ENCODE assay signal across 18 mouse cellular contexts in the genomic region with DNA sequence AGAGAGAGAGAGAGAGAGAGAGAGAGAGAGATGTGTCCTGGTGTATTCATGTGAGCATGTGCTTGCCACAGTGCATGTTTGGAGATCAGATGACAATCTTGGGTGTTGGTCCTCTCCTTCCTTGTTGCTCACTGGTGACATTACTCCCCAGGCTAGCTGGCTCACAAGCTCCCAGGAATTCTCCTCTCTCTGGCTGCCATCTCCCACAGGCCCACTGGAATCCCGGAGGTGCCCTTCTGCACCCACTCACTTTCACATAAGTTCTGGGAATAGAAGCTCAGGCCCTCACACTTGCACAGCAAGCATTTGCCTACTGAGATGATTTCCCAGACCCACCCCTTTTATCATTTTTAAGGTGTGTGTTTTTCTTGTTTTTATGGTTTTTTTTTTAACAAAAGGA. TPM values are rescaled to one million over a fixed set of nuclear protein-coding genes. Genes with fewer than 3 reads are reported as not detected.
DNase-seq lines count a peak whose midpoint lies in the region; TF ChIP-seq lines count a peak whose summit lies in the region.
"Had no signal": no experiment of that assay in that cellular context is flagged by ENCODE, and none has a peak within 500 bp of the region (broad histone marks: within the 10 kb centered on the region; RNA-seq: fewer than 3 reads in every experiment).

No protein-coding gene starts in this region.

- no peak for TF ChIP-seq POLR2A in heart, adult 2 months (IDR thresholded peaks at IDR 0.05; ENCODE audit: insufficient read depth, low read depth, low read length)
- no peak for TF ChIP-seq POLR2A in cerebellum, adult 2 months (IDR thresholded peaks at IDR 0.05; ENCODE audit: borderline replicate concordance, insufficient read depth, low read length)

- H3K4me3 ChIP-seq in heart, adult 2 months, result no peak overlapping the region
- H3K4me3 ChIP-seq in cerebellum, adult 2 months (replicated peaks; ENCODE audit: insufficient read depth, low read depth, low read length), result no peak overlapping the region
- H3K4me3 ChIP-seq: embryonic facial prominence, embryonic 10.5 days; forebrain, embryonic 13.5 days; heart, embryonic 15.5 days; hindbrain, embryonic 10.5 days; hindbrain, embryonic 15.5 days had no signal

- peak; percentile 52 for DNase-seq in heart, adult 11 months
- no peak for DNase-seq in heart, adult 2 months
- peak; percentile 25 to 29 for DNase-seq in left cerebral cortex, adult 18-20 months (ENCODE audit: low spot score in 2 of 2)
- DNase-seq in left cerebral cortex, postnatal 10 days (ENCODE audit: extremely low spot score in 1 of 2, low spot score in 2 of 2), result no peak
- peak; percentile 70 for DNase-seq in brain, adult 2 months (ENCODE audit: low read depth, low spot score)
- no peak for DNase-seq in cerebellum, adult 2 months
- DNase-seq: adrenal gland, postnatal 14 days; cerebellum, adult 18-20 months; cerebellum, postnatal 10 days; forebrain, postnatal 0 days; gastrocnemius, postnatal 25 days; heart, postnatal 14 days had no signal

- H3K79me2 ChIP-seq in heart, adult 2 months (replicated peaks; ENCODE audit: control insufficient read depth, insufficient read depth, low read length), result no peaks in the 10 kb centered on the region

- no peak for TF ChIP-seq EP300 in heart, adult 2 months (IDR thresholded peaks at IDR 0.05; ENCODE audit: insufficient read depth, low read depth, low read length)

- H3K9ac ChIP-seq in heart, adult 2 months (ENCODE audit: low read depth, low read length), result no peak overlapping the region
- H3K9ac ChIP-seq: forebrain, embryonic 13.5 days; forebrain, postnatal 0 days; heart, embryonic 15.5 days; hindbrain, embryonic 15.5 days had no signal

- intact Hi-C loops in heart, adult 2 months (cut with DNase I), result no loop called here
- intact Hi-C loops in left cerebral cortex, postnatal 10 days (cut with DNase I), result no loop called here

- H3K4me1 ChIP-seq in heart, adult 2 months (ENCODE audit: control insufficient read depth, insufficient read depth, low read length), result no peaks in the 10 kb centered on the region
- no peaks in the 10 kb centered on the region; the same call in 1 of the 2 replicates for H3K4me1 ChIP-seq in cerebellum, adult 2 months (ENCODE audit: control insufficient read depth, insufficient read depth, low read length)
- H3K4me1 ChIP-seq: embryonic facial prominence, embryonic 10.5 days; forebrain, embryonic 13.5 days; heart, embryonic 15.5 days; hindbrain, embryonic 15.5 days had no signal

- no peaks in the 10 kb centered on the region for H3K27me3 ChIP-seq in heart, adult 2 months (ENCODE audit: control insufficient read depth, insufficient read depth, low read length)
- H3K27me3 ChIP-seq in cerebellum, adult 2 months (ENCODE audit: control insufficient read depth, insufficient read depth, low read length), result no peaks in the 10 kb centered on the region
- H3K27me3 ChIP-seq: forebrain, embryonic 13.5 days; heart, embryonic 15.5 days; hindbrain, embryonic 15.5 days had no signal

- no peak for TF ChIP-seq CTCF in heart, adult 2 months (IDR thresholded peaks at IDR 0.05)
- no peak for TF ChIP-seq CTCF in cerebellum, adult 2 months (IDR thresholded peaks at IDR 0.05; ENCODE audit: borderline replicate concordance, insufficient read depth, low read depth, low read length)

- WGBS in heart, adult 2 months, result 74% methylated on average over 1 of the region's 1 CpGs
- 95% methylated on average over 1 of the region's 1 CpGs for WGBS in cerebellum, adult 2 months

- no peaks in the 10 kb centered on the region for H3K36me3 ChIP-seq in heart, adult 2 months (ENCODE audit: control insufficient read depth, insufficient read depth, low read length)
- H3K36me3 ChIP-seq: embryonic facial prominence, embryonic 10.5 days; heart, embryonic 15.5 days; hindbrain, embryonic 10.5 days; hindbrain, embryonic 15.5 days had no signal

- H3K27ac ChIP-seq in heart, adult 2 months, result no peak overlapping the region
- H3K27ac ChIP-seq in cerebellum, adult 2 months (ENCODE audit: insufficient read depth, low read length), result no peak overlapping the region
- H3K27ac ChIP-seq: embryonic facial prominence, embryonic 10.5 days; forebrain, embryonic 13.5 days; heart, embryonic 15.5 days; hindbrain, embryonic 10.5 days; hindbrain, embryonic 15.5 days had no signal

RNA-seq across cellular contexts. Expression of a gene that starts 26.8 kb away (rescaled TPM):
- 10 to 100 TPM; 23.7 to 33.9 TPM for total RNA-seq in heart, adult 2 months (2021)
- 59.9 and 60.5 TPM in 2 replicates for polyA plus RNA-seq in heart, adult 2 months (2012; rRNA removed)
- 10 to 100 TPM; 22.6 to 24.1 TPM for total RNA-seq in left cerebral cortex, adult 18-20 months (2021)
- total RNA-seq in left cerebral cortex, postnatal 10 days (2021), result 10 to 100 TPM; 14.9 to 17.0 TPM
- 52.7 and 53.9 TPM in 2 replicates for polyA plus RNA-seq in cerebellum, adult 2 months (2012; rRNA removed)
- total RNA-seq: granulocyte monocyte progenitor cell, adult 5-6 weeks had no signal

RNA-seq across cellular contexts. Expression of a gene that starts 51.0 kb away (rescaled TPM):
- under 1 TPM; 0.10 to 0.25 TPM for total RNA-seq in heart, adult 2 months (2021)
- polyA plus RNA-seq in heart, adult 2 months (2012; rRNA removed), result 0.29 and 0.61 TPM in 2 replicates
- total RNA-seq in left cerebral cortex, adult 18-20 months (2021), result 1 to 10 TPM; 6.4 to 7.0 TPM
- total RNA-seq in left cerebral cortex, postnatal 10 days (2021), result 1 to 10 TPM; 1.9 to 3.7 TPM
- polyA plus RNA-seq in cerebellum, adult 2 months (2012; rRNA removed), result 12.5 and 13.6 TPM in 2 replicates
- total RNA-seq: granulocyte monocyte progenitor cell, adult 5-6 weeks had no signal

Comparison
In these comparisons a context has a peak if more than half of its experiments do, and no peak if none do; other contexts are left out.
1. DNase-seq: peak in heart, adult 11 months (single experiment), left cerebral cortex, adult 18-20 months (2 of 2) and brain, adult 2 months (single experiment); none in heart, adult 2 months (0 of 2), left cerebral cortex, postnatal 10 days (0 of 2) and cerebellum, adult 2 months (0 of 2).